Mouse (Mus musculus): ENCODE results near the gene Bri3bp.

- no peak for TF ChIP-seq CTCF (conservative IDR thresholded peaks at IDR 0.05; ENCODE audit: low read length)
- no peak for TF ChIP-seq POU5F1 (IDR thresholded peaks at IDR 0.05; ENCODE audit: borderline replicate concordance, low read length)
Observed at GRCm38 (mm10) chr5:125404903-125405545, 36.3 kb upstream of the Bri3bp start.
